Mouse (Mus musculus): ENCODE results near the gene Polr2f. TPM values are rescaled to one million over a fixed set of nuclear protein-coding genes. Genes with fewer than 3 reads are reported as not detected.

The Polr2f gene
- polyA plus RNA-seq, 1 experiment from 2014 or later: 336 TPM

DNA sequence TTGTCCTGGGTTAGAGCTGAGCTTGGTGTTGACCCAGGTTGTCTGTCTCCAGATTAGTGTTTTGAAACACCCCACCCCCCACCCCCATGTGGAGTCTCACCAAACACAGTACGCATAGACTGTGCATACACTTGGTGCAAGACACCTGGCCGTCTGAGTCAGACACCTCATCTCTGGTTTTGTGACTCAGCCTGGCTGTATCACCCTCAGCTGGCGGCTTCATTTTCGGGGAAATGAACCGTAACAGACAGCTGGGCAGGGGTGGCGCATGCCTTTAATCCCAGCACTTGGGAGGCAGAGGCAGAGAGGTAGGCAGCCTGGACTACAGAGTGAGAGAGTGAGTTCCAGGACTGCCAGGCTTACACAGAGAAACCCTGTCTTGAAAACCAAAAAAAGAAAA lies 36.1 kb downstream of the Polr2f start:
- Histone ChIP-seq H3K4me3 (ENCODE audit: low read depth, low read length) (no peak overlapping the region), H3K27me3 (ENCODE audit: control insufficient read depth, insufficient read depth, low read length) (no peaks in the 10 kb centered on the region), H3K9ac (ENCODE audit: low read depth, low read length) (no peak overlapping the region), H3K9me3 (ENCODE audit: control insufficient read depth, low read length) (no peaks in the 10 kb centered on the region), H3K36me3 (ENCODE audit: control insufficient read depth, insufficient read depth, low read length) (no peaks in the 10 kb centered on the region), H3K4me2 (replicated peaks; ENCODE audit: low read depth, low read length) (no peak overlapping the region), H3K27ac (ENCODE audit: low read depth, low read length) (no peak overlapping the region), H3K4me1 (replicated peaks; ENCODE audit: control insufficient read depth, insufficient read depth, low read length) (no peaks in the 10 kb centered on the region)
- DNase-seq (ENCODE audit: low spot score) (no peak), ATAC-seq (ENCODE audit: low FRiP score) (no peak)
- 59% methylated on average over 6 of the region's 6 CpGs for WGBS

- no peaks in the 10 kb centered on the region for H3K4me1 ChIP-seq (replicated peaks; ENCODE audit: control insufficient read depth, insufficient read depth, low read length)
- DNase-seq (ENCODE audit: low spot score) (no peak), ATAC-seq (ENCODE audit: low FRiP score) (no peak)
- no peaks in the 10 kb centered on the region for H3K36me3 ChIP-seq (ENCODE audit: control insufficient read depth, insufficient read depth, low read length)
- H3K27me3 ChIP-seq (ENCODE audit: control insufficient read depth, insufficient read depth, low read length): no peaks in the 10 kb centered on the region
- no peak overlapping the region for H3K27ac ChIP-seq (ENCODE audit: low read depth, low read length)
- no peak overlapping the region for H3K9ac ChIP-seq (ENCODE audit: low read depth, low read length)
- H3K4me3 ChIP-seq (ENCODE audit: low read depth, low read length): no peak overlapping the region
- H3K9me3 ChIP-seq (ENCODE audit: control insufficient read depth, low read length): no peaks in the 10 kb centered on the region
- H3K4me2 ChIP-seq (replicated peaks; ENCODE audit: low read depth, low read length): no peak overlapping the region
- 90% methylated on average over 10 of the region's 10 CpGs for WGBS
Observed at GRCm38 (mm10) chr15:79185213-79185612, 44.4 kb downstream of the Polr2f start.

DNA sequence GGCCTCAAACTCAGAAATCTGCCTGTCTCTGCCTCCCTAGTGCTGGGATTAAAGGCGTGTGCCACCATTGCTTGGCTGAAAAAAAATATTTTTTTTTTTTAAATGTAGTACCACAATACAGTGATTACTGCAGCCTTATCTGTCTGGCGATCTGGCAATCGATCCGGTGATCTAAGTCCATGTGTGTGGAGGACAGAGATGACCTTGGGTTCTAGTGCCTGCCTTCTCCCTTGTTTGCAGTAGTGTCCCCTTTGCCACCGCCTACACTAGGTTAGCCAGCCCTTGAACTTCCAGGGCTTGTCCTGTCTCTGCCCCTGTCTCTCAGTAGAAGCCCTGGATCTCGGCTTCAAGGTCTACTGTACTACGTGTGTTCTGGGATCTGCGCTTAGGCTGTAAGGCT lies 47.0 kb downstream of the Polr2f start:
- H3K9me3 ChIP-seq (ENCODE audit: control insufficient read depth, low read length): no peaks in the 10 kb centered on the region
- H3K9ac ChIP-seq (ENCODE audit: low read depth, low read length): no peak overlapping the region
- H3K4me2 ChIP-seq (replicated peaks; ENCODE audit: low read depth, low read length): no peak overlapping the region
- ATAC-seq (ENCODE audit: low FRiP score) (no peak), DNase-seq (ENCODE audit: low spot score) (no peak)
- H3K4me1 ChIP-seq (replicated peaks; ENCODE audit: control insufficient read depth, insufficient read depth, low read length): no peaks in the 10 kb centered on the region
- no peak overlapping the region for H3K4me3 ChIP-seq (ENCODE audit: low read depth, low read length)
- H3K27me3 ChIP-seq (ENCODE audit: control insufficient read depth, insufficient read depth, low read length): no peaks in the 10 kb centered on the region
- H3K27ac ChIP-seq (ENCODE audit: low read depth, low read length): no peak overlapping the region
- H3K36me3 ChIP-seq (ENCODE audit: control insufficient read depth, insufficient read depth, low read length): no peaks in the 10 kb centered on the region
- WGBS: 95% methylated on average over 8 of the region's 8 CpGs

- Histone ChIP-seq H3K27me3 (ENCODE audit: control insufficient read depth, insufficient read depth, low read length) (no peaks in the 10 kb centered on the region), H3K4me2 (replicated peaks; ENCODE audit: low read depth, low read length) (no peak overlapping the region), H3K4me3 (ENCODE audit: low read depth, low read length) (no peak overlapping the region), H3K9ac (ENCODE audit: low read depth, low read length) (no peak overlapping the region), H3K27ac (ENCODE audit: low read depth, low read length) (no peak overlapping the region), H3K9me3 (ENCODE audit: control insufficient read depth, low read length) (no peaks in the 10 kb centered on the region), H3K4me1 (replicated peaks; ENCODE audit: control insufficient read depth, insufficient read depth, low read length) (peaks cover 7% of the 10 kb centered on the region), H3K36me3 (ENCODE audit: control insufficient read depth, insufficient read depth, low read length) (no peaks in the 10 kb centered on the region)
- whole genome bisulfite sequencing: 97% methylated on average over 2 of the region's 2 CpGs
- DNase-seq (ENCODE audit: low spot score): no peak
- ATAC-seq (ENCODE audit: low FRiP score): no peak
Observed at GRCm38 (mm10) chr15:79191426-79191825, 50.6 kb downstream of the Polr2f start.

- no peak for DNase-seq (ENCODE audit: low spot score)
- Histone ChIP-seq H3K9me3 (ENCODE audit: control insufficient read depth, low read length) (no peaks in the 10 kb centered on the region), H3K27me3 (ENCODE audit: control insufficient read depth, insufficient read depth, low read length) (no peaks in the 10 kb centered on the region), H3K4me3 (ENCODE audit: low read depth, low read length) (no peak overlapping the region), H3K9ac (ENCODE audit: low read depth, low read length) (no peak overlapping the region), H3K4me1 (replicated peaks; ENCODE audit: control insufficient read depth, insufficient read depth, low read length) (peaks cover 7% of the 10 kb centered on the region), H3K27ac (ENCODE audit: low read depth, low read length) (peak overlapping the region; percentile 89), H3K36me3 (ENCODE audit: control insufficient read depth, insufficient read depth, low read length) (no peaks in the 10 kb centered on the region), H3K4me2 (replicated peaks; ENCODE audit: low read depth, low read length) (peak overlapping the region; percentile 28; the same call in 1 of the 2 replicates)
- peak; percentile 36 for ATAC-seq (ENCODE audit: low FRiP score)
- 83% methylated on average over 6 of the region's 6 CpGs for WGBS
Observed at GRCm38 (mm10) chr15:79192450-79192849, 51.6 kb downstream of the Polr2f start.

DNA sequence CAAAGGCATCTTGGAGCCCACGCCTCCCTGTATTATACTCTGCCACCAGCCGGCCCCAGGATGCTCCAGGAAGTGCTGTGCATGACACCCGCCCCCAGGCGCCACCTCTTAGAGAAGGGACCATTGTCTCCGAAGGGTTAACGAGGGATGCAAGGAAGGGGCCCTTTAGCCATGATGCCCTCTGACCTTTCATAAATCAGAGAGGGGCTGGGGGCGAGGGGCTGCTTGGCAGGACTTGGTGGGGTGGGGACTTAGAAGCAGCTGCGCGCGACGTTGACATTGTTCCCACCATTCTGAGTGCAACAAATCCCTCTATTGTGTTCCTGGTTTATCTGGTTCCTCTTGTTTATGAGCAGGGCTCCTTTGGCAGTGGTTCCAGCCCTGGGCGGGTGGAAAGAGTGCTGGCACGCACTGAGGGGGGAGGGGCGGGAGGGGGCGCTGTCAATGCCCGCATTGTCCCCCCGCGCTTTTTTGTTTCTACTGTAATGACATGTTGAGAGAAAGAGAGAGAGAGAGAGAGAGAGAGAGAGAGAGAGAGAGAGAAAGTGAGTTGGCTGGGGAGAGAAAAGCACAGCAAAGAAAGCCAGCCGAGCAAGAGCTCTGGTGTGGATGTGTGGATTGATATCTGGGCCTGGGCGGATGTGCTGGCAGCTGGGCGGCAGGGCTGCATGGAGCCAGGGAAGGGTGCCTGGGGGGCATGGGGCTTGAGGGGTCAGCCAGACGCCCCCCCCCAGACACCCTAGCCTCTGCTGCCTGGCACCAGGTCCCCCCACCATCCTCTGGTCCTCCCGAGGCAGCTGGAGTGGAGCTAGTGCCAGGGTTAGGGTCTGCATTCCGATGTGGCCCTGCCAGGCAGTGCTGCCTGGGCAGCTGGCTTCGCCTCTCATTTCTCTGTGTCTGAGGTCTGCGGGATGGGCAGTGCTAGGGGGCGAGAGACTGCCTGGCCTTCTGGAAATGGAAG lies 52.4 kb downstream of the Polr2f start:
- Histone ChIP-seq H3K4me1 (replicated peaks; ENCODE audit: control insufficient read depth, insufficient read depth, low read length) (peaks cover 7% of the 10 kb centered on the region), H3K9ac (ENCODE audit: low read depth, low read length) (peak overlapping the region; percentile 49), H3K27me3 (ENCODE audit: control insufficient read depth, insufficient read depth, low read length) (no peaks in the 10 kb centered on the region), H3K4me2 (replicated peaks; ENCODE audit: low read depth, low read length) (peak overlapping the region; percentile 28), H3K27ac (ENCODE audit: low read depth, low read length) (peak overlapping the region; percentile 89), H3K4me3 (ENCODE audit: low read depth, low read length) (no peak overlapping the region), H3K36me3 (ENCODE audit: control insufficient read depth, insufficient read depth, low read length) (no peaks in the 10 kb centered on the region), H3K9me3 (ENCODE audit: control insufficient read depth, low read length) (no peaks in the 10 kb centered on the region)
- DNase-seq (ENCODE audit: low spot score): peak; percentile 58
- WGBS: 27% methylated on average over 26 of the region's 27 CpGs
- ATAC-seq (ENCODE audit: low FRiP score): peak; percentile 79

- H3K4me1 ChIP-seq (replicated peaks; ENCODE audit: control insufficient read depth, insufficient read depth, low read length): peaks cover 7% of the 10 kb centered on the region
- H3K9me3 ChIP-seq (ENCODE audit: control insufficient read depth, low read length): no peaks in the 10 kb centered on the region
- 92% methylated on average over 9 of the region's 9 CpGs for WGBS
- H3K27me3 ChIP-seq (ENCODE audit: control insufficient read depth, insufficient read depth, low read length): no peaks in the 10 kb centered on the region
- no peak overlapping the region for H3K9ac ChIP-seq (ENCODE audit: low read depth, low read length)
- H3K27ac ChIP-seq (ENCODE audit: low read depth, low read length): peak overlapping the region; percentile 89
- ATAC-seq (ENCODE audit: low FRiP score) (no peak), DNase-seq (ENCODE audit: low spot score) (no peak)
- no peak overlapping the region for H3K4me3 ChIP-seq (ENCODE audit: low read depth, low read length)
- H3K4me2 ChIP-seq (replicated peaks; ENCODE audit: low read depth, low read length): no peak overlapping the region
- no peaks in the 10 kb centered on the region for H3K36me3 ChIP-seq (ENCODE audit: control insufficient read depth, insufficient read depth, low read length)
Observed at GRCm38 (mm10) chr15:79194048-79194447, 53.2 kb downstream of the Polr2f start.

GRCm38 (mm10) chr15:79194946-79195345 lies 54.1 kb downstream of the Polr2f start:
- H3K9me3 ChIP-seq (ENCODE audit: control insufficient read depth, low read length): no peaks in the 10 kb centered on the region
- peaks cover 7% of the 10 kb centered on the region for H3K4me1 ChIP-seq (replicated peaks; ENCODE audit: control insufficient read depth, insufficient read depth, low read length)
- H3K36me3 ChIP-seq (ENCODE audit: control insufficient read depth, insufficient read depth, low read length): no peaks in the 10 kb centered on the region
- no peaks in the 10 kb centered on the region for H3K27me3 ChIP-seq (ENCODE audit: control insufficient read depth, insufficient read depth, low read length)
- H3K4me3 ChIP-seq (ENCODE audit: low read depth, low read length): no peak overlapping the region
- no peak overlapping the region for H3K9ac ChIP-seq (ENCODE audit: low read depth, low read length)
- no peak overlapping the region for H3K27ac ChIP-seq (ENCODE audit: low read depth, low read length)
- DNase-seq (ENCODE audit: low spot score): no peak
- no peak overlapping the region for H3K4me2 ChIP-seq (replicated peaks; ENCODE audit: low read depth, low read length)
- 64% methylated on average over 2 of the region's 2 CpGs for WGBS
- ATAC-seq (ENCODE audit: low FRiP score): no peak

DNA sequence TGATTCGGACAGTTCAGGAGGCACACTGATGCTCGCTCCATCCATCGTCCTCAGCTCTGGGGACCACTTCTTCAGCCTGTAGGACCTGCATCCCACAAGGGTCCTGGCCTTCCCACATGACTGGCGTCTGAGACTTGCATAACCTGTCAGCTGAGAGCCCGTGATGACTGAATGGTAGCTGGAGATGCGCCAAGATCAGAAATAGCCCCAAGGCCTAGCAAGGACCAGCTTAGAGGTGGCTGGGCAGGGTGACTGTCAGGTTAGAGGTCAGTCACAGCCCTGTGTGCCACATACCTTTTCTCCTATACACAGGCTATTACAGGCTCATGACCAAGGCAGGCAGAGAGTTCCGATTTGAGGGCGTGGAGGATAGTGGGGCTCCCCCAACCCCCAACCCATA lies 54.7 kb downstream of the Polr2f start:
- ATAC-seq (ENCODE audit: low FRiP score) (no peak), DNase-seq (ENCODE audit: low spot score) (no peak)
- Histone ChIP-seq H3K9ac (ENCODE audit: low read depth, low read length) (no peak overlapping the region), H3K27me3 (ENCODE audit: control insufficient read depth, insufficient read depth, low read length) (no peaks in the 10 kb centered on the region), H3K4me3 (ENCODE audit: low read depth, low read length) (no peak overlapping the region), H3K4me2 (replicated peaks; ENCODE audit: low read depth, low read length) (no peak overlapping the region), H3K27ac (ENCODE audit: low read depth, low read length) (no peak overlapping the region), H3K36me3 (ENCODE audit: control insufficient read depth, insufficient read depth, low read length) (no peaks in the 10 kb centered on the region), H3K4me1 (replicated peaks; ENCODE audit: control insufficient read depth, insufficient read depth, low read length) (peaks cover 7% of the 10 kb centered on the region), H3K9me3 (ENCODE audit: control insufficient read depth, low read length) (no peaks in the 10 kb centered on the region)
- 90% methylated on average over 8 of the region's 8 CpGs for WGBS

Data from hindbrain, embryonic 11.5 days (tissue).